Mouse (Mus musculus) small intestine, adult 2 months (tissue): Measurements from ENCODE around the gene Mmgt2.

Experiments
- CTCF ChIP-seq: fragments of 200-500 bp; IDR thresholded peaks from 2 replicates; pipeline ENCODE4 v1.5.1; 2012; ENCODE audit warnings: low read depth, mild to moderate bottlenecking, control low read depth, inconsistent platforms, low read length, moderate library complexity, mixed read lengths; ENCODE audit not compliant: insufficient replicate concordance, insufficient read length; ENCODE audit errors: extremely low read depth
- POLR2A ChIP-seq: fragments of 200-500 bp; IDR thresholded peaks from 2 replicates; pipeline ENCODE4 v1.6.1; 2012; ENCODE audit warnings: low read depth, mild to moderate bottlenecking, control low read depth, inconsistent platforms, low read length, moderate library complexity

GRCm38 (mm10) chr11:62691592-62691991 lies 43.1 kb downstream of the Mmgt2 start:
- TF ChIP-seq CTCF, result no peak
- no peak for TF ChIP-seq POLR2A
